Mouse (Mus musculus): ENCODE measurements around the gene Epha6.
A peak's percentile ranks its signal among the peaks of the same experiment; 100 is the strongest.
"Not testable (repeated sequence)": the region's sequence is repeated elsewhere in the genome, so short reads cannot be mapped to it uniquely, and the experiment has no call there.

Gene Epha6

DNA sequence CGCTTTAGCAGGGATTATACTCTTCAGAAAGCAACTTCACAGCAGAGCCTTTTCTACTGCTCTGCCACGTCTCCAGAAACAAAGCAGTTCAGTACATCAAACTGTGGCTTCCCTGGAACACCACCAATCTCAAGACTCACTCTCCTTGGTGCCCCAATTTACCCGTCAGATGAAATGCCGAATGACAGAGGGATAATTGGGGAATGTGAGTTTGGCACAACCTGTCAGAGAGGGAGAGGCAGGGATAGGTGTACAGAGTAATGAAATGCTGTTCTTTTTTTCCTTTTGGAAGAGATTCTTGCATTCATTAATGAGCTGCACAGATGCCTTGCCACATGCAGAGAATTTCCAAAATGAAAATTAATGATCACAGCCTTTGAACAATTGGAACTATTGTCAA is 635.5 kb downstream of the Epha6 start:
- DNase-seq (ENCODE audit: low read depth, low spot score) = no peak

DNA sequence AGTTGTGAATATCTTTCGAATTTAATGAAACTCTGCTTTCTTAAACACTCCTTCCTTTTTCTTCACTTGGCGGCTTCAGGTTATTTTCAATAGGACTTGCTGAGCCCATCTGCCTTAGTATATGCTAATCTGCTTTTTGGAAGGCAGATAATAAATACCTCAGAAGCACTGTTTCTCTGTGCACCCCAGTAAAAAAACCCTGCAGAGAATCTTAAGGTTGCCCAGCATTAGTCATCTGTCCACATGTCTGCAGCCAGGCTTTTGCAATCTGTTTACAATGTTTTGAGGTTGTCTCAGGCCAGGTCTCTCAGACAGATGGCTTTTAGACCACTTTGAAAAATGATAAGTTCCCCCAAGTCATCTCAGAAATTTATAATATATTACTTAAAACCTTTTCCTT is 649.6 kb downstream of the Epha6 start:
- DNase-seq (ENCODE audit: low read depth, low spot score) = no peak

DNA sequence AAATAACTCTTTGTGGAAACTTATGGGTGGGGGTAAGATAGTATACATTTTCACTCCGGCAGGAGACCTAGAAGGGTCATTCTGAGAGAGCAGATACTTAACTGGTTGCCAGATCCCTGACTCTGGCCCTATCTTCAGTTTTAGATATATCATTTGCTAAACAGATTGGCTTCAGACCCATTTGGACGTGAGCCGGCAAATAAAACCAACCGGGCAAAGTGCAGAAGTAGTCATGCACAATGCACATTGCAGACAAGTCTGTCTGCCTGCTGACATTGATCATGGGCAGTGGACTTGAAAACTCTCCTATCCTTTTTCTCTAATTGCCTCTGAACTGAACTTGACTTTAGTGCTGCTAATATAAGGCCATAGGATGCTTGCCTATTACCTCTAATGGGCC is 681.6 kb downstream of the Epha6 start:
- DNase-seq (ENCODE audit: low read depth, low spot score) = no peak

DNA sequence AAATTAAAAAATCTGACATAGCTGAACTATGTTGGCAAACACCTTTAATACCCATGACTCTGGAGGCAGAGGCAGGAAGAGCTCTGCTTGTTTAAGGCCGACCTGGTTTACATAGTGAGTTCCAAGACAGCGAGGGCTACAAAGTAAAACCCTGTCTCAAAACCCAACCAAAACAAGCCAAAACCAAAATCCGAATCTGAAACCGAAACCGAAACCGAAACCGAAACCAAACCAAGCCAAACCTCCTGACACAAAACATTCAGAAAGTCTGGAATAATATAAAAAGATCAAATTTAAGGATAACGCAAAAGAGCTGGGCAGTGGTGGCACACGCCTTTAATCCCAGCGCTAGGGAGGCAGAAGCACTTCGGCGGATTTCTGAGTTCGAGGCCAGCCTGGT is 725.3 kb downstream of the Epha6 start:
- no peak for DNase-seq (ENCODE audit: low read depth, low spot score)

DNA sequence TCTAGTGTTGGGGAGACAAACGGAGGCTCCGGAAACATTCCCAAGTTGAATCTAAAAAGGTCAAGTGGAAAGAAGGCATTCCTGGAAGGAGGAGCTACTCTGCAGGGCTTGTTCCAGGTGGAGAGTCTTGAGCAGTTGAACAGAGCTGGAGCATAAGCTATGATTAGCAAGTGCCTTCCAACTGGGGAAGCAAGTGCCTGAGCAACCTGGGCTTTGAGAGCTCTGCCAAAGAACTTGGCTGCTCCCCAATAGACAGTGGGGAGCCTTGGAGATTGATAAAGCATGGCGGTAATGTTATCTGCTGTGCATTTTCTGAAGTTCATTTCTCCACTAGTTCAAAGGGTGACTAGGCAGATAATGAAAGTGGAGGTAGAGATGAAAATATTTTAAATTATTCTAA is 733.5 kb downstream of the Epha6 start:
- no peak for DNase-seq (ENCODE audit: low read depth, low spot score)

DNA sequence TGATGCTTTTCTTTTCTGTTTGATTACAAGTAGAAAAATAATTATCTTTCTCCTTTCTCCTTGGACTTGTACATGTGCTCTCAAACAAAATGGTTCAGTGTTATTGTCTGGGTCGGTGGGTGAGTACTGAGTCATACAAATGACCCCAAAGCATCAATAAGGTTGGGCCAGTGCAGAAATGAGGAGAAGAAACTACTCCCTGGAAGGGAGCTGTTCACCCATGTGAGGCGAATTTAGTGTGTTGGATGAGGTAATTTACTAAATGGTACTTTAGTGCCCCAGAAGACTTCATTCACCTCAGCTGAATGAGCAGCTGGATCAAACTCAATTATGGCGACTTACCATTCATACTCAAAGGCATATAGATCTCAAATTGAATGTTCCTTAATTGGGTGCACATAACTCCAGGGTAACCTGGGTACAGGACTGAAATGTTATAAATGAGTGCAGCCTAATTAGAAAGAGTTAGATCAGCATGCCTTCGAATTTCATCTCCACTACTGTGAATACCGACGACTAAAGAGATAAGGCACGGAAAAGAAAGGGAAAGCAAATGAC is 751.1 kb downstream of the Epha6 start:
- no peak for DNase-seq (ENCODE audit: low read depth, low spot score)

DNA sequence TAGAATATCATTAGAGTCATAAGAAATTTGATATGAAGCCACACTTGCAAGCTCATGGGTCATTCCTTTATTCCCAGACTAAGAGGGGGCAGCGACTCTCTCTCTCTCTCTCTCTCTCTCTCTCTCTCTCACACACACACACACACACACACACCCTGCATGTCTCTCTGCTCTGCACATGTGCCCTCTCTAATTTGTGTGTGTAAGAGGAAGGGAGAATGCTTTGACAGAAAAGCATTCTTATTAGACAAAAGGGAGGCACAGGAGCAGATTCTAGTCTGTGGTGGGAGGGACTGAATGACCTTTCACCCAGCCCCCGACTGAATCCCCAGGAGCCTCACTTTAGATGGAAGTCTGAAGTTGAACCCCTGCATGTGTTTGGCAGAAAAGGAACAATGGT is 752.6 kb downstream of the Epha6 start:
- DNase-seq (ENCODE audit: low read depth, low spot score) = no peak

DNA sequence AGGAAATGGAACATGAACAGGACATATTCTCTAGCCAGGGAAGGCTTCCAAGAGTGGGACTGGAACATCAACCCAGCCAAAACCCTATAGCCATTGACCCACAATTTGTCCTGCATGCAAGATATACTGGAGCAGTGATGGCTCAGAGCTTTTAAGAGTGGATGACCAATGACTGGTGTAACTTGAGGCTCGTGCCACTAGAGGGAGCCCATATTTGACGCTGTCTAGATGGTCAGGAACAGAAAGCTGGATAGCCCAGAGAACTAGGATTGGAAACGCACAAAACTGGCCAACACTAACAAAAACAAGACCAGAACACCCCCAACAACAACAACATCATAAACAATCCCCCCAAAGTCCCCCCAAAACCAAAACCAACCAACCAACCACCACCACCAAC is 758.8 kb downstream of the Epha6 start:
- peak; percentile 45 for DNase-seq (ENCODE audit: low read depth, low spot score)

DNA sequence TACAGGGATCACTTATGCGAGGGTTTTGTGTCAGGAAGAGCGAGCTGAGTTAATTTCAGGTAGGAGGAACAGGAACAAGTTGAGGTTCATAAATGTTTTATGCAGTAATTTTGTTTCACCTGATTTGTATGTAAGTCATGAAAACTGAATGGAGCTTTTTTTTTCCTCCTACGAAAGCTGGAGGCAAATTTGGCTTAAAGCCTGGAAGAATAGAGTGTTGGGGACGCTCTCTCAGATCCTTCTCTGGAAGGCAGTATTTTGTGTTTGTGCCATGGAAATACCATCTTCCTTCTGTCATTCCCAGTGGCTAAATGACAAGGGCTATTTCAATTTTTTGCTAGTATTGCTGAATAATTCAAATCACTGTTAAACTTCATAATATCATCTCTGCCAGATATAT is 768.6 kb downstream of the Epha6 start:
- DNase-seq (ENCODE audit: low read depth, low spot score) = no peak

DNA sequence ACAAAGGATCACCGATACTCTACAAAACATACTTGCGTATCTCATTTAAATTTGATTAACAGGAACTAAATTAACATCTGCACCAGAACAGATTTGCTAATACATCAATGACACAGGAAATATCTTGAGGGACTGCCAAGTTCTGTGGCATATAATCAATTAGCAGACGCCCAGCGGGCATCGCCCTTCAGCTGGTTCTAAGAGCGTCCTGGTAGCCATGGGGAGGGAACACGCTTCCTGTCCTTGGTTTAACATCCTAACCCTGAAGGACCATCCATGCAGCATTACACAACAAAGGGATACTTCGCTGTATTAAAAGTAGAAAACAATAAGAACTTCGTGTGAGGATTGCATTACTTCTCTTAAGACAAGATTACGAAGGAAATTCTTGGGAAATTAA is 769.0 kb downstream of the Epha6 start:
- no peak for DNase-seq (ENCODE audit: low read depth, low spot score)

DNA sequence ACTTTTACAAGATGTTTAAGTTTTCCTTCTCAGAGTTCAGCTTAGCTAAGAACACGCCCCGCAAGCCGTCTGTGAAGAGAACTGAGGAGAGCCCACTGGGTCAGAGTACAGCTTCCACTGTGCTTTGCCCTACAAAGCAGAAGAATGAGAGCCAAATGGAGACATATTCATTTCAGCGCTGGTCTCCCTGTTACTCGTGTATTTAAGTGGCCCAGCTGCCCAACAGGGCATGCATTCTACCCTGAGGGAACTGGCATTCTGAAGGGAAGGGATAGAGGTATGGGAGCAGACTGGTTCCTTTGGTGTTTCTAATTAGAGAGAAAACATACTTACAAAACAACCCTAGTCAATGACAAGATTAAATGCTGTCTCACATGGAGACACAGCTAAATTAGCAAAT is 772.9 kb downstream of the Epha6 start:
- DNase-seq (ENCODE audit: low read depth, low spot score) = no peak

DNA sequence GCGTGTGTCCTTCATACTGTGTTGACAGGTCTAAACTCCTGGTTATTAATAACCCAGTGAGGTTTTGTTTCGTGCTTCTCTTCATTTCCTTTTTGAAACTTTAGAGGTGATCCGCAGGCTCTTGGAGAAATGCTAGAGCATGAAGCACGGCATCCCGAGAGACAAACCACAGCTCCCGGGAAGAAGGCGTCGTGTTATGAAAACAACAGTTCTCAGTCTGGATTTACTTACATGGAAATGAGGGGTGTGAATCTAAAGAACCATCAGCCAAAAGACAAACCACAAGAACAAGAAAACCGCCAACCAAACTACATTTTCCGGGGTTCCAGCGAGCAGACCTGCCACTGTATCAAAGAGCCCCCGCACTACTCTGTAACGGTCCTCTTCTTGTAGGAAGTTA is 775.7 kb downstream of the Epha6 start:
- no peak for DNase-seq (ENCODE audit: low read depth, low spot score)

DNA sequence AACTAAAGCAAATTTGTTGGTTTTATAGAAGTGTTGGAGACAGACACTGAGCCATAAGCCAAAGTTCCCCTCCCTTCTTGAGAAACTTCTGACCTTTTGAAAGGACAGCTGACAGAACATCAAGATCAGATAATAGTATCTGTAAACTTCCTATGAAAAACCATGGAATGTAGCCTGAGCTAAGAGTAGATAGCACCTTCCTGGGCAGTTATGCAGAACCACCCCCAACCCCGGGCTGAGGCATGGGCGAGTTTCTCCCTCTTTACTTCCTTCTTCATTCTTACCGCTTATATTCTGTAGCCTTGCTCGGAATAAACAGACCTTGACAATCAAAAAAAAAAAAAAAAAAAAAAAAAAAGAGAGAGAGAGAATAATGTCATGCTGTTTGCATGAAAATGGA is 805.5 kb downstream of the Epha6 start:
- DNase-seq (ENCODE audit: low read depth, low spot score) = not testable (repeated sequence)

DNA sequence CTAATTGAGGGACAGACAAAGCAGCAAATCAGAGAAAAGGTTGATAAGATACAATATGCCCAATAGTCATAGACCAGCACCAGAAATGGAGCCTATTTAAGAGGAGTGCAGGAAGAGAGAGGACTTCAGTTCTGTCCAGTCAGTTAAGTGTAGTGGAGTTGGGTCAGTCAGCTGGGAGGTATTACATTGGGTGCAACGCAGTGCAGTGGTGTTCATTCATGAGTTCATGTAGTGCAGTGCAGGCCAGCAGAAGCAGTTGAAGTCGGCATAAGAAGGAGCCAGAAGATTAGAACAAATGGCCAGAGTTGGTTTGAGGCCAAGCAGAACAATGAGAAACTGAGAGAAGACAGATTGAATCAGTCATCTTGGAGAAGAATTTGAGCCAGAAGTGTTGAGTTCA is 833.0 kb downstream of the Epha6 start:
- DNase-seq (ENCODE audit: low read depth, low spot score) = no peak

DNA sequence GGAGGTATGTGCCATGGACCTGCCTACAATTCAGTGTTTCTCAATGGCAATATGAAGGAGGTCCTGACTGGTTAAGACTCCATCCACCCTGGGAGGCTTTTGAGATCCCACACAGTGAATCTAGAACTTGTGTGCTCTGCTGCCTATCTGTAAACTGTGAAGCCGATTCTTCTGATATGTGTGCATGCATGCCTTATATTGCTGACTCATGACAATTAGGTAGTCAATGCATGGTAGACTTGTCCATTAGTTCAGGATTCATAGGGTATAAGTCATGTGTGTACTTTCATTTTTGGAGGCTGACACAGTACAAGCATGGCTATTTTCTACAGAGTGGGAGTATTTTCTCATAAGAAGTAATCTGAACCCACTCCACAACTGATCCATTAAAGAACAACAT is 834.9 kb downstream of the Epha6 start:
- no peak for DNase-seq (ENCODE audit: low read depth, low spot score)

DNA sequence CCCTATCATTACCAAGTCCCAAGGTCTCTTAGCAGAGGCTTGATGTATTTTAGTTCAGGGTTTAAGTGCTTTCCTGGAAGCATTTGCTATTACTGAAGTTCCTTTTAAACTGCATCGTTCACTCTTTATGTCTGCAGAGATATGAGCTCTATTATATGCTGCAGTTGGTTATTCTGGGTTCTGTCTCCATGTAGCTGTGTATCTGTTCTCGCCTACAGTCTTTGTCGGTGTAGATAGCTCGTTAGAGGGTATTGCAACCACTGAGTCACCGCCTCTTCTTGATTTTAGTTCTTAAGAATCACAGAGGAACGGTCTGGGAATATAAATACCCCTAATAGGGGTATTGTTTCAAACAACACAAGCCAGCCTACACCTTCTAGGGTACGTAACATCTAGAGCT is 835.4 kb downstream of the Epha6 start:
- DNase-seq (ENCODE audit: low read depth, low spot score) = no peak

DNA sequence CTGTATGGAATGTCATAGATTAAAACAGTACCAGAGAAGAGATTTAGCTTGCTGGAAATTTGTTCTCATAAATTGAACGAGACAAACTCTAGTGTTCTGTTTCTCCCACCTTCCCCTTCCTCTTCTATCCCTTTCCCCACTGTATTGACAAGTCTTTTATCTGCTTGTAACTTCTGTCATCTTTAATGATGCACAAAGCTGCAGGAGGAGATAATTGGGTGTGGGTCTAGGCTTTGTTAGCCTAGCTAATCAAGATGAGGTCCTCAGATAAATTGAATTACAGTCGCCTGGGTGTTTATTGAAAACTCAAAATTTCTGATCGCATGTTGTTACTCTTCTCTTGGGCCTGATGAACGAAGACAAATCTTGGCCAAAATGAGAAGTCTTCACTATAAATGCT is 844.5 kb downstream of the Epha6 start:
- DNase-seq (ENCODE audit: low read depth, low spot score) = no peak

DNA sequence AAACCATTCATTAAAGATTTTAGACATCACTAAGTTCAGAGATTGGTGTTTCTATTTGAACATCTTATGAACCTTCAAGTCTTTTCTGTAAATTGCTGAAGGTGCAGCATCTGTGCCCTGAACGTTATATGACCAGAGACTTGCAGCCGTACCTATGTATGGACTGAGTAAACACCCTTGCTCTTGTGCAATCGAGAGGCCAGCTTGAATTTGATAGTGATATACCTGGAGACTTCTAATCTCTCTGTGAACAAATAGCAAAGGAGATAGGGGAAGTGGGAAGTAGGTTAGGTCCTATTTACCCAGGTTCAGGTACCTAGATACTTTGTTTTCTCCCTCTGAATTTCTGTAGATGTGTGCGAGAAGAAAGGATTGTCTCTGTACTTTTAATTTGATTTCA is 854.4 kb downstream of the Epha6 start:
- no peak for DNase-seq (ENCODE audit: low read depth, low spot score)

DNA sequence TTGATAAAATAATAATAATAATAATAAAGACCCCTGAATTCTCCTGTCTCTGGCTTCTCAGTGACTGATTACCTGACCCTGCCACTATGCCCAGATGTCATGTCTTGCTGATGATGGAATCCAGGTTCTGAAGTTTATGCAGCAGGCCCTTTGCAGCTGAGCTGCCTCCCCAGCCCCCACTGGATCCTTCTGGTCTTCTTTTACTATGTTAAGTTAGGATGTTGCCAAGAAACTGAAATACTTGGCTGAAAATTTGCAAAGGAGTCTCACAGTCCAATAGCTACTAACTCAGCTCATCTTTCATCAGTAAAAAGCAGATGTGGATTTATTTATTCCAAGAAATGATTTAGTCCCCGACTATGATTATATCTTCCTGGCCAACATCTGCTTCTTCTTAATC is 861.7 kb downstream of the Epha6 start:
- no peak for DNase-seq (ENCODE audit: low read depth, low spot score)

DNA sequence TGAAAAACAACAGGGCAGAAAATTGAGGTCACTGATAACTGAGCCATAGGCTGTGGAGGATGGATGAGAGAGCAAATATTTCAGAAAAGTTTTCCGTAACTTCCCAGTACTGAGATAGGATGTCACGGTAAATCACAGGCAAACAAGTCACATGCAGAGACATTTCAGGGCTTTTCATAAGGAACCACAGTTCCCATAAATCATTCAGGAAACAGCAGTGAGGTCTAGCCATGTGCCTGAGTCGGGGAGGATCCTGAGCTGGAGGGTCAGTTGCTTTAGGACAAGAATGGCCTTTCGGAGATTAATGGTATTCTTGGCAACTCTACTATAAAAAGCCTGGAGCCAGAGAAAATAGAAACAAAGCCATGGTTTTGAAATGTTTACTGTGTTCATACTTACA is 889.8 kb downstream of the Epha6 start:
- DNase-seq (ENCODE audit: low read depth, low spot score) = no peak

DNA sequence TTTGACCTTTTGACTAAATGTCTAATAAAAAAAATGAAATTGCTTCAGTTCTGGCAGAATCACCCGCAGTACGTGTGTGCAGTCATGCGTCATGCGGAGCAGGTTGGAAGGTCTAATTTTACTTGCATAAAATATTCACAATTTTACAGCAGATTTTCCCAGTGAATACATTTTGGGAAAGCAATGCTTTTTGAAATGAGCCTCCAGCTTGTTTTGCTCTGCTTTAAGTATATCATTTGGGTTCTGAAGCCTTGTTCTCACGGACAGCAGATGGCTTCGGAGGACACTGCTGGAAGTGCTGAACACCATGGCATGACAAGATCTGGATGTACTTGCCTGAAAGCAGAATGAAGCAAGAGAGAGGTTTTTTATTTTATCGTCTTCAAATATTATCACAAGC is 912.1 kb downstream of the Epha6 start:
- DNase-seq (ENCODE audit: low read depth, low spot score) = no peak

DNA sequence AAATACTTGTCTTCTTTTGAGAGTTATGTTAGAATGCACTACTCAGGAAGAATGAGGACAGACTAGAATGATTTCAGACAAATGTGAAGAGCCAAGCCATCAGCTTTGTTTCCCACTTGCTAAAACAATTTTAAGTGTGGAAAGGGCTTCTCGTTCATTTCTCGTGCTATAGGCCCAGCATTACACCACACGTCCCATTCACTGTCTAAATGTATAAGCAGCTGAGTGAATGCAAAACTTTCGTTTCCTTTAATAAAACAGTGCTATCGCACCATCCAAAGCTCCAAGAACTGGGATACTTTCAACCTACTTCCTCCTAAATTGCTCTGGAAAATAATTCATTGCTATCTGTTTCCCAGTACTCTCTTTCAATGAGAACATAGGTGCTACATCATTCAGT is 916.2 kb downstream of the Epha6 start:
- no peak for DNase-seq (ENCODE audit: low read depth, low spot score)

DNA sequence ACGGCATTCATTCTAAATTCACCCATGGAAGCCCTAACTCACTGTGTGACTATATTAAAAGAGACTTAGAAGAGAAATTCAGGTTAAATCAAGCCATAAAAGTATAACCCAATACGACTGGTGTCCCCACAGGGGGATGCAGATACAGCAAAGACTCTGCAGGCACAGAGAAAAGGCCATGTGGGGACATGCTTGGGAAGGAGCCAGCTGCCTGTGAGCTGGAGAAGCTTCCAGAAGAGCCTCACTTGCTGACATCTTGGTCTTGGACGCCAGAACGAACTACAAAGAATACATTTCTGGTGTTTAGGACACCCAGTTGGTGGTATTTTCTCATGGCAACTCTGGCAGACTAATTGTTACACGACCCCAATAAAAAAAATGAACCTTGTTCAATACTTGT is 920.2 kb downstream of the Epha6 start:
- no peak for DNase-seq (ENCODE audit: low read depth, low spot score)

DNA sequence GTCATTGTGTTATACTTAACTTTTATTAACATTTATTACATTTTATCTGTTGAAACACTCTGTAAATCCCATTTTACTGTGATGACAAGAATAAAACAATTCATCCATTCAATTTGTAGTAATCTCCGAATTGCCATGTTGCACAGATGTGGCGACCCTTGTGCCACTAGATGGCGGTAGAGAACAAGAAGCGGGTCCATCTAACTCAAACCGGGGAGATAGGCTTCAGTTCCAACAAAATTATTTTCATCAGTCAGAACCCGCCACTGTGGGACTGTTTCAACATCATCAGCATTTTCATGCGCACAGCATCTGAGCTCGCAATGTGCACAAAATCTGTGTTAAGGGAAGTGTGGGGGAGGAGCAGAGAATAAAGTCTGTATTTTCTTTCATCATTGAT is 921.9 kb downstream of the Epha6 start:
- DNase-seq (ENCODE audit: low read depth, low spot score) = peak; percentile 82

Data from forelimb bud, embryonic 11.5 days (tissue).